Mouse (Mus musculus) heart, embryonic 16.5 days (tissue): ENCODE measurements at regions not wholly inside any gene's neighbourhood (a gene's known extent, or its start where the extent isn't known, plus 50 kb on each side); places are given as distances from the start of the nearest gene placed in this dataset.
A peak's percentile ranks its signal among the peaks of the same experiment; 100 is the strongest.

Source experiments
- ATAC-seq: fragments of 200-750 bp; cut with Nextera tagmentation; replicated peaks from 2 replicates; pipeline ENCODE4 v1.8.0; 2017; ENCODE audit warnings: moderate number of reproducible peaks; ENCODE audit not compliant: insufficient read depth, low FRiP score; ENCODE audit errors: extremely low read depth
- H3K27ac ChIP-seq: fragments of 300-500 bp; sonication (generic); 2 replicates; pipeline ENCODE4 v1.5.1; 2014; ENCODE audit warnings: mild to moderate bottlenecking, low read length, control low read depth, moderate library complexity
- H3K27me3 ChIP-seq: fragments of 300-500 bp; sonication (generic); 2 replicates; pipeline ENCODE4 v1.6.1; 2014; ENCODE audit warnings: low read length, mixed read lengths; ENCODE audit not compliant: control insufficient read depth, insufficient read depth
- H3K36me3 ChIP-seq: fragments of 300-500 bp; sonication (generic); 2 replicates; pipeline ENCODE4 v1.6.1; 2014; ENCODE audit not compliant: control insufficient read depth, insufficient read depth
- H3K4me1 ChIP-seq: fragments of 300-500 bp; sonication (generic); 2 replicates; pipeline ENCODE4 v1.6.1; 2014; ENCODE audit warnings: low read length, mixed read lengths; ENCODE audit not compliant: control insufficient read depth, insufficient read depth
- H3K4me2 ChIP-seq: fragments of 300-500 bp; sonication (generic); 2 replicates; pipeline ENCODE4 v1.6.1; 2014; ENCODE audit warnings: low read depth, mild to moderate bottlenecking, control low read depth, low read length
- H3K4me3 ChIP-seq: fragments of 300-500 bp; sonication (generic); 2 replicates; pipeline ENCODE4 v1.5.1; 2014; ENCODE audit warnings: mild to moderate bottlenecking, control low read depth, low read length
- H3K9ac ChIP-seq: fragments of 300-500 bp; sonication (generic); 2 replicates; pipeline ENCODE4 v1.6.1; 2014; ENCODE audit warnings: low read length, control low read depth
- H3K9me3 ChIP-seq: fragments of 300-500 bp; sonication (generic); replicated peaks from 2 replicates; pipeline ENCODE4 v1.6.1; 2016; ENCODE audit warnings: low read length; ENCODE audit not compliant: control insufficient read depth
- WGBS: fragments of 180-500 bp; shearing (Covaris S2); extraction: QIAGEN DNeasy Blood & Tissue Kit; methylation state at CpG from one replicate; pipeline ENCODE4 v1.1.7; 2014; 5-methylcytosine and 5-hydroxymethylcytosine counted together

DNA sequence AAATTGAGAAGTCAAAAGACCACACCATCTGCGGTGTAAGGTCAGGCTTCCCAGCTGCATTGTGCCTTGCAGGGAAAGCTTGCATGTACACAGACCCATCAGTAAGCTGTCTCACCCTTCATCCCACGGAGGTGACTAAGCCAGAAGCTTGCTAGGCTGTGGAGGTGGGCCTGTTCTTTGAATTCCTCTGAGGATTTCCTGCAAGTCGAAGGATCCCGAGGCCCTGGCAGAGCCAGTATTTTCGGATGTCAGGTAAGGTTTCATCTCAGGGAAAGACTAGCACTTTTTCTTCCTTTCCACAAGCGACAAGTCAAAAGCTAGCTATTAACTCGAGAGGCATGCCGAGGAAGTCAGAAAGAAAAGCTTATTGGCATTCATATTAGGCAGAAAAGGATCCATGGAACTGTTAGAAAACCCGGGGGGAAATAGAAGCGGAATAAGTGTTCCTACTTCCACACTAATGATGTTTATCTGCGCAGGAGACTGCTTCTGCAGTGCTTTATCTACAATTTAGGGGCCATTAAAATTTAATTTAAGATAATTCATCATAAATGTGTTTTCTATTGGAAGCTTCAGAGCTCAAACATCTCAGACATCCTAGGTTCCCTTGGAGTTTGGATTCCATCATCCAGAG, 148.3 kb upstream of the Atp2b1 start:
- no peaks in the 10 kb centered on the region for H3K27me3 ChIP-seq
- H3K36me3 ChIP-seq: no peaks in the 10 kb centered on the region
- H3K9me3 ChIP-seq: peaks cover 6% of the 10 kb centered on the region
- H3K4me3 ChIP-seq: no peak overlapping the region
- no peak overlapping the region for H3K9ac ChIP-seq
- no peaks in the 10 kb centered on the region for H3K4me1 ChIP-seq
- H3K27ac ChIP-seq: no peak overlapping the region
- WGBS: 74% methylated on average over 11 of the region's 11 CpGs
- H3K4me2 ChIP-seq: no peak overlapping the region
- no peak for ATAC-seq

DNA sequence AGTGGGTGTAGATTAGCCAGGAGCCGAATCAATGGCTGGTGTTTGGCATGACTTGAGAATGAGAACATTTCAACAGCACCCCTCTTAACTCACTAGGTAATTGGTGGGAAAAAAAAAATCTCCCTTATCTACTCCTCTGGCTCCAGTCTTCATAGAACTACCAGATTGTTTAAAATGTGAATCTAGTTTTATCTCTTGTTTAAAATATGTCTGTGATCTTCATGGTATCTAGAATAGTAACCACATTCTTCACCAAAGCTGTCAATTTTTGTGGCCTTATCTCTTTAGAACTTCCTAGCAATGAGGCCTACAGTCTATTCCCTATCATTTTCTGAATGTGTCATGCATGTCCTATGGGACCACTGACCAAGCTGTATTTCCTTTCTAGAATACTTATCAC, 134.4 kb upstream of the Atp2b1 start:
- Histone ChIP-seq H3K4me2 (no peak overlapping the region), H3K27ac (no peak overlapping the region), H3K9me3 (no peaks in the 10 kb centered on the region), H3K4me1 (peaks cover 7% of the 10 kb centered on the region; the same call in 1 of the 2 replicates), H3K4me3 (no peak overlapping the region), H3K36me3 (no peaks in the 10 kb centered on the region), H3K9ac (no peak overlapping the region), H3K27me3 (no peaks in the 10 kb centered on the region)
- 21% methylated on average over 1 of the region's 1 CpGs for WGBS
- no peak for ATAC-seq

DNA sequence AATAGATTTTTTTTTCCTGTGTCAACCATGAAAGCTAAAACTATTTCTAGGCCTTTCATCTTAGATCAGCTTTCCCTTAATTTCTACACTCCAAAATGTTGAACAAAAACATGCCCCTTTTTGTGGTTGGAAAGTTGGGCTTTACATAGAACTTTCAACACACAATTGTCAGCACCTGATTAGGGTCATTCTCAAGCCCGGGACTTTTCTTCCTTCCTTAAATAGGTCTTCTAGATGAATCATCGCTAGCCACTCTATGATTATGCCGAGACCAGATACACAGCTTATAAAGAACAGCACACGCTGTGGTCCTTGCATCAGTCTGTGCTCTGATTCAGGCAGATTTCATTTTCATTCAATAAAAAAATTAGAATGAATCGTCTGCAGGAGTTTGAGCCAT, 133.3 kb upstream of the Atp2b1 start:
- no peak overlapping the region for H3K27ac ChIP-seq
- H3K4me2 ChIP-seq: no peak overlapping the region
- no peak for ATAC-seq
- WGBS: 30% methylated on average over 5 of the region's 5 CpGs
- no peaks in the 10 kb centered on the region for H3K9me3 ChIP-seq
- peaks cover 7% of the 10 kb centered on the region; the same call in 1 of the 2 replicates for H3K4me1 ChIP-seq
- H3K27me3 ChIP-seq: no peaks in the 10 kb centered on the region
- no peaks in the 10 kb centered on the region for H3K36me3 ChIP-seq
- no peak overlapping the region for H3K4me3 ChIP-seq
- H3K9ac ChIP-seq: no peak overlapping the region

DNA sequence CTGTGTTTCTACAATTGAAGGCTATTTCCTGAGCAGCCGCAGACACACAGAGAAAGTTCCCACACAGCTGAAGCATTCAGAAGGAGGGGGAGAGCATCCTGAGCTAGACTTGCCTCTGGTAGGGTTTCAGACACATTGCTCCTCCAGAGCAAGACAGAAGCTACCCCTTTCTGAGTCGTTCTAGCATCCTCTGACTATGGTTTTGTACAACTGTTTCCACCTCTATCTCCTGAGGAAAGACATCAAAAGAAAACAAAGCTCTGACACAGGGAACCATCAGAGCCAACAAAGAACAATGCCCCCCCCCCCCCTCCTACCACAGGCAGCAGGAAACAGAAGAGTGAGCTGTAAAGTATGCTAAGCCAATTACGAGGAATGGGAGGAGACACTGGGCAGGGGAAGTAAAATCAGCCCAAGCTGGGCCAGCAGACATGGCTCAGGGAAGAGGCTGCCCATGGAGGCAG, 132.3 kb upstream of the Atp2b1 start:
- Histone ChIP-seq H3K4me1 (peaks cover 7% of the 10 kb centered on the region; the same call in 1 of the 2 replicates), H3K4me2 (no peak overlapping the region), H3K4me3 (no peak overlapping the region), H3K27me3 (no peaks in the 10 kb centered on the region), H3K27ac (peak overlapping the region; percentile 23; the same call in 1 of the 2 replicates), H3K36me3 (no peaks in the 10 kb centered on the region), H3K9me3 (no peaks in the 10 kb centered on the region), H3K9ac (no peak overlapping the region)
- 0 out of 2 replicates have a peak, but pooled peaks have one; percentile 52 for ATAC-seq
- WGBS: 28% methylated on average over 3 of the region's 3 CpGs

DNA sequence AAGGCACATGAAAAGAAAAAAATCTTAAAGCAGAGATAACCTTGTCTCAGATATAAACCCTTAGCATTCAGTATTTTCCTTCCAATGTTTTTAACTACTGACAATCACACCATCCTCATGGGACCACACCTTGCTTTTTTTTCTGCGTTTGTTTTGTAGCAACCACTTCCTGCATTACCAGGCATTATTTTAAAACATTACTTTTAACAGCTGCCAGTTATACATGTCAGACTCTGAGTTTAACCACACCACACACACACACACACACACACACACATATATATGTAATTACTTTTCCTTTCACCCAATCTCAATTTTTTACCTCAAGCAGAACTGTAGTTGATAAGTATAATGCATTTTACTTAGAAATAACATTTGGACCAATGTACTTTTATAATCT, 128.8 kb upstream of the Atp2b1 start:
- H3K4me1 ChIP-seq: peaks cover 4% of the 10 kb centered on the region; the same call in 1 of the 2 replicates
- no peak overlapping the region for H3K27ac ChIP-seq
- H3K27me3 ChIP-seq: no peaks in the 10 kb centered on the region
- H3K4me2 ChIP-seq: no peak overlapping the region
- no peak for ATAC-seq
- no peak overlapping the region for H3K9ac ChIP-seq
- no peaks in the 10 kb centered on the region for H3K36me3 ChIP-seq
- H3K9me3 ChIP-seq: no peaks in the 10 kb centered on the region
- WGBS: 50% methylated on average over 1 of the region's 1 CpGs
- no peak overlapping the region for H3K4me3 ChIP-seq

DNA sequence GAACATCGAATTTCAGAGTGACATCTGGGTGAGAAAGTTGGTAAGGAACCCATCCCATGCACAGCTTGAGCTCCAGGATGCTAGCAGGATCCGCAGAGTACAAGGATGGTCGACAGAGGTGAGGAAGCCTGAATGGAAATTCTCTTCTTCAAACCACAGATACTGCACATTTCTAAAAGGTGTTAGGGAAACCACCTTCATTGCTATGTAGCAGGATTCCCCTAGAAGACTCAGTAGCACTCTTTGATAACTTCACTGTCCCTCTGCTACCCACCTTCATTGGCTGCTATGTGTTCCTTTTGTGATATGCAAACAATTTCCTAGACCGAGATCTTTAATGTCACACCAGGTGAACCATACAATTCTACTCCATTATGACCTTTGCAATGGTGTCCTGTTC, 128.1 kb upstream of the Atp2b1 start:
- no peak for ATAC-seq
- WGBS: 78% methylated on average over 4 of the region's 4 CpGs

DNA sequence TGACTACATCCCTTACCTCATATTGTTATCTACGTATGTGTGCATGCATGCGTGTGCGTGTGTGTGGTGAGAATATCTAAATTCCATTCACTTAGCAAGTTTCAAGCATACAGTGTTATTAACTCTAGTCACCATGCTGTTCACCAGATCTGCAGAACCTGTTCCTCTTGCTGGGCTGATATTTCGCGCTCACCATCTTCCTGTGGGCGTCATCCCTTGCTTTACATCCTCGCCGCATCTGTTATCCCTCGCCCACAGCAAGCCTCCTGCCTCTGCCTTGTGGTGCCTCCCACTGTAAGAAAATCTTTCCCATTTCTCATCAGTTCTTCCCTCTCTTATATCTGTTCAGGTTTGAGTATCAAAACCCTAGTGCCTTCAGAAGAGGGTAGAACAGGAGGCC, 124.4 kb upstream of the Atp2b1 start:
- Histone ChIP-seq H3K9ac (no peak overlapping the region), H3K27me3 (no peaks in the 10 kb centered on the region), H3K36me3 (no peaks in the 10 kb centered on the region), H3K4me3 (no peak overlapping the region), H3K4me1 (no peaks in the 10 kb centered on the region), H3K4me2 (no peak overlapping the region), H3K27ac (no peak overlapping the region), H3K9me3 (no peaks in the 10 kb centered on the region)
- WGBS: 95% methylated on average over 9 of the region's 9 CpGs
- ATAC-seq: no peak

More for the DNA sequence above, 128.1 kb upstream of the Atp2b1 start:
- Histone ChIP-seq H3K4me3 (no peak overlapping the region), H3K9me3 (no peaks in the 10 kb centered on the region), H3K36me3 (no peaks in the 10 kb centered on the region), H3K9ac (no peak overlapping the region), H3K4me2 (no peak overlapping the region), H3K27ac (no peak overlapping the region), H3K4me1 (0 out of 2 replicates have a peak, but pooled peaks cover 2% of the 10 kb centered on the region), H3K27me3 (no peaks in the 10 kb centered on the region)

DNA sequence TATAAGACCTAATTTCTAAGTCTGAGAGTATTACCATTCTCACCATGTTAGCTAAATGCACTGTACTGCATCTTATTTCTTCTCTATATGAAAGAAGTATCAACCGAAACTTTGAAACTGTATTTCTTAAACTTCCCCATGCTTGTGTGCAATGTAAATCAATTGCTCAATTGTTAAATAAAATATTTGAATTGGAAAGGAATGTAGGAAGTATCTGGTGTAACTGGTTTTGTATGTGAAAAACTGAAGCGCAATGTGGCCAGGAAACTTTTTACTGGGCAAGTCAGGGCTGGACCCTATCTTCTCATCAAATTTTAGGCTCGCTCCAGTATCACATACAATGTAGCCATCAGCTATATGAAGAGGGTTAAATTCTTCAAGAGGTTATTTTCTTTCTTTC, 123.8 kb upstream of the Atp2b1 start:
- Histone ChIP-seq H3K4me3 (no peak overlapping the region), H3K9me3 (no peaks in the 10 kb centered on the region), H3K4me1 (no peaks in the 10 kb centered on the region), H3K9ac (no peak overlapping the region), H3K27ac (no peak overlapping the region), H3K27me3 (no peaks in the 10 kb centered on the region), H3K4me2 (no peak overlapping the region), H3K36me3 (no peaks in the 10 kb centered on the region)
- no peak for ATAC-seq
- WGBS: 80% methylated on average over 3 of the region's 3 CpGs

DNA sequence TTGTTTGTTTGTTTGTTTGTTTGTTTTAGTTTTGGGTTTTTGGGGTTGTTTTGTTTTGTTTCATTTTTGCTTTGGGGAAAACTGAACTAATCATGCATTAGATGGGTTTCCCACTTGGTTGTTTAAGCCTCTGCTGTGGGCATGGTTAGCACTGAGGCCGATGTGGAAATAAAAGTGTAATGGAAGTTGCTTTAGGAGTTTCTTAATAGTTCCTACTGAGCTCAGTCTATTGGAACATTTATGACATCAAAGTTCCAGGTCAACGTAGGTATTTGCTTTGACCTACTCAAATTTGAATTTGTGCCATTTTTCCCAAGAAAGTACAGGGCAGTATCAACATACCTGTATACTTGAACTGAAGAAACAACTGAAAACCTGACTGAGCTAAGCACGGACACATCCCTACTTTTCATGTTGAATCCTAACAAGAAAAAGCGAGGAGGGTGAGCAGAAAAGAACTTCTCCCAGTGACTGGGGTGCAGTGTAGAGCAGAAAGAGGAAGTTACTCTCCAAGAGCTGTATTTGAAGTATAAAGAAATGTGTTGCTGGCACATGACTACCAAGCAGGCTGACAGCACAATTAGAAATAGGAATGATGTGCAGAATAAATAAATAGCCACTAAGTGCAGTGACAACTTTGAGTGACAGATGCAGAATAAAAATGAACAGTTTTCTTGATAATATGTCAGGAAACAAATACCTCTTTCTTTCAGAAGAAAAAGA, 122.0 kb upstream of the Atp2b1 start:
- no peak overlapping the region for H3K4me2 ChIP-seq
- H3K27ac ChIP-seq: no peak overlapping the region
- 81% methylated on average over 4 of the region's 4 CpGs for WGBS
- no peaks in the 10 kb centered on the region for H3K27me3 ChIP-seq
- no peak overlapping the region for H3K9ac ChIP-seq
- H3K4me3 ChIP-seq: no peak overlapping the region
- no peaks in the 10 kb centered on the region for H3K9me3 ChIP-seq
- no peak for ATAC-seq
- no peaks in the 10 kb centered on the region for H3K36me3 ChIP-seq
- H3K4me1 ChIP-seq: no peaks in the 10 kb centered on the region
